Mouse (Mus musculus) retina, postnatal 1 day (tissue): ENCODE measurements around the gene Sdad1.
"Not testable (repeated sequence)": the region's sequence is repeated elsewhere in the genome, so short reads cannot be mapped to it uniquely, and the experiment has no call there.

Experiments used
- DNase-seq: peaks from one replicate; pipeline ENCODE4 v3.0.0-alpha.2; 2012

Sdad1 gene

DNA sequence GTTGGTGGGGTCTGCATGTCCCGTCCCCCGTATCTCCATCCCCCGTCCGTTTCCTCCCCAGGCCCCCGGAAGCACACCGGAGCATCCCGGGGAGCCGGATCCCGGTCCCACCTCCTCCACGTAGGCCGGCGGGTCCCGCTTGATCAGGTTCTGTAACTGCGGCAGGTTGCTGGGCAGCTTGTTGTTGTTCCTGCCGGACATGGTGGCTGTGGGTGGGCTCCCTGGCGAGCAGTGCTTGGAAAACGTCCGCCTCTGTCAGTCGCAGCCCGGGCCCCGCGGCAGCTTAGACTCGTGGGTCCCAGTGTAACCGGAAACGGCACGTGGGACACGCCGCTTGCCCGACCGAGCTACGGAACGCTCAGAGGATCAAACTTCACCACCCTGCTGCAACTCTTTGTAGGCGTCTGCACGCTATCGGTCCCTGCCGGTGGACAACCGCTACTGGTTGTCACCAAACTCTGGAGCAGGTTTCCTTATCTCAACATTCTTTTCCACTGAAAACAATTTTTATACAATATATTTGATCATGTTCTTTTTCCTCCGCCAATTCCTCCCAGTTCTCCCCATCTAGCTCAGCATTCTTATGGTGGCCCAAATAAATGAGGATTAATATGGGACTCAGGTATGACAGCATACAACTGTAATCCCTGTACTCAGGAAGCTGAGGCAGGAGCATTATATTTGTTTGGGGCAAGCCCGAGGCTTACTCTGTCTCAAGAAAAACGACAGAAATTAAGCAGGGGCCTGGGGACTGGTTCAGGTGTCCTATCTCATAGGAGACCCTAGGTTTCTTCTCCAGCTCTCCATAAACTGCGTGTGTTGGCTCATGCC is at the start of gene Sdad1:
Sdad1 (minus strand) TSS at position 799 of the 831 bp plus-strand sequence.
- DNase-seq: peak; percentile 97

DNA sequence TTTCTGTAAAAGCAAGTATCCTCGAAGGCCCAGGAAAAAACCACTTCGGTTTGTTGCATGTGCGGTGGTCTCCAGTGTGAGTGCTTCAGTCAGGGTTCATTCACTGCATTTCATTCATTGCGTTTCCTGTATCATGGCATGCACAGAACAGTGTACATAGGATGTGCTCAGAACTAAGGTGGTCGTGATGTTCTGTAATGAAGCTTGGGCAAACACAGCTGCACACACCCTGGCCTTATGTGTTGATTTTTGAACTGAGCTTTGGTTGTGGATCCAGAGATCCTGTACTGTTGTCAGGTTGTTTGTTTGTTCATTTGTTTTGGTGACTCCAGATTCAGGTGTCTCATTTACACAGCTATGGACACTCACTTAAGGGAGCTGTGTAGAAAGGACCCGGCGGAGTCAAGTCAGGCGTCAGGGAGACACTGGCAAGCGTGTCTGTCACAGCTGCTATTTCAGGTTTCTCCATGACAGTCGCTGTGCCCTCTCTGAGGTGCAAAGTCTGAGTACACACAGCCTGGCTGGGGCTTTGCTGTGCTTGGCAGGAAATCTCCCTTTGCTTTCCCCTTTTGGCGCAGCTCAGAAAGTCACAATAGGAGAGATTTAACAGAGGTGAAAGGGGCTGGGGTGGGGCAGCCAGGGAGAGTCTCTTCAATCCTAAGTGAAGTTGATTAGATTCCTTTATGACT is 48.6 kb upstream of the Sdad1 start:
- DNase-seq: no peak

DNA sequence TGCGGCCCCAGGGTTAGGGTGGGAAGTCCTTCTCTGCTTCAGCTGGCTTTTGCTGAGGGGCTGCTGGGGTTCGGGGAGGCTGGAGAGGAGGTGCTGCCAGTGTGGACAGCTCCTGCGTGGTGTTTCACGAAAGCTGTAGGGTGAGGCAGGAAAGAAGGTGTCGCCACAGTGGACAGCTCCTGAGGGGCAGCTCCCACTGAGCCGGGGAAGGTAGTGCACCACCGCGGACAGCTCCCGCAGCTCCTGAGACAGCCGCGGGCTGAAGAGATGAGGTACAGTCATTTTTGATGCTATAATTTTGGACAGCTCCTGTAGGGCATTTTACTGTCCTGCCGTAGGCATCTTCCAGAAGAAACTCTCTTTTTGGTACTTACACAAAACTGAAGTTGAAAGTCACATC is 47.8 kb upstream of the Sdad1 start:
- no peak for DNase-seq

DNA sequence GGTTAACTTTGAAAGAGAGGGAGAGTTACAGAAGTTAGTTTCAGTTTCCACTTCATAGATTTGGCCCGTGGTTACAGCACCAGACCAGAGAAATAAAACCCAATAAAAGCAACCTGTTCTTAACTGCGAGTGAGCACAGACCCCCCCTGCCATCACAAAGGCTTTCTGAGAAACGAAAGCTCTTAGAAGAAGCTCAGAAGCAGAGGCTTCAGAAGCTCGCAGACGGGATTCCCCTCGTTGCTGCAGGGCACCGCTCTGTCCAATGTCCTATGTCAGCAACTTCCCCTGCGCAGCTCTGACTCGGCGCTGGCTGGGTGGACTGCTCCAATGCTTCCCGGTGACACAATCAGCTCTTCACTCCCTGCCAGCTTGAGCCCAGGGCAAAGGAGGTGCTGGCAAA is 43.2 kb upstream of the Sdad1 start:
- DNase-seq: peak; percentile 24

DNA sequence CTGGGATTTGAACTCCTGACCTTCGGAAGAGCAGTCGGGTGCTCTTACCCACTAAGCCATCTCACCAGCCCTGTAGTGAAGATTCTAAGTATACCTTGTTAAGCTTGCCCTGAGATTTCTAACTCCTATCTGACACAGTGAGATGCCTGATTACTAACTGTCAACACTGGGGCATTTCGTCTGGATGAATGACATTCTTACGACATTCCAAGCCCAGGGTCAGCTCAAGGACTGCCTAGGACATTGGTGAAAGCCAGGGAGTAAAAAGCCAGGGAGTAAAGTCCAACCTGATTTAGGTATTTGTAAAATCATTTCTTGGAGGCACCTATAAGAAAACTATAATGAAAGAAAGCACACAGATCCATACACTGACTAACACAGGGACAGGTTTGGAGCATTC is 42.4 kb upstream of the Sdad1 start:
- not testable (repeated sequence) for DNase-seq

DNA sequence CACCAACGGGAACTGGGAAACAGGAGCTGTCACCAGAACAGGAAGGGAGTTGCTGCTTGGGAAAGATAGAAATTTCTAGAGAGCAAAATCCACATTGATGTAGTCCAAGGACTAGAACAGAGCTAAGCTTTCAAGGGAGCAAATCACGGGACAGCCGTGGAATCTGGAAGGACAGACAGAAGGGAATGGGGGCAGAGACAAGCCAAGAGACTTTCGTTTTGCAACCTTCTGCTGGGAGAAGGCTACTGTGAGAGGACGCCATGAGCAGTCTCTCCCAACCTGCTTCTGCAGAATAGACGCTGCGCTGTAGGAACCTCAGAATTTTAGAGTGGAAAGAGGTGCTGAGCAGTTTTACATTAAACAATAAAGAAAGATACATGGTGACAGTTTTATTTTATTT is 39.5 kb upstream of the Sdad1 start:
- no peak for DNase-seq

DNA sequence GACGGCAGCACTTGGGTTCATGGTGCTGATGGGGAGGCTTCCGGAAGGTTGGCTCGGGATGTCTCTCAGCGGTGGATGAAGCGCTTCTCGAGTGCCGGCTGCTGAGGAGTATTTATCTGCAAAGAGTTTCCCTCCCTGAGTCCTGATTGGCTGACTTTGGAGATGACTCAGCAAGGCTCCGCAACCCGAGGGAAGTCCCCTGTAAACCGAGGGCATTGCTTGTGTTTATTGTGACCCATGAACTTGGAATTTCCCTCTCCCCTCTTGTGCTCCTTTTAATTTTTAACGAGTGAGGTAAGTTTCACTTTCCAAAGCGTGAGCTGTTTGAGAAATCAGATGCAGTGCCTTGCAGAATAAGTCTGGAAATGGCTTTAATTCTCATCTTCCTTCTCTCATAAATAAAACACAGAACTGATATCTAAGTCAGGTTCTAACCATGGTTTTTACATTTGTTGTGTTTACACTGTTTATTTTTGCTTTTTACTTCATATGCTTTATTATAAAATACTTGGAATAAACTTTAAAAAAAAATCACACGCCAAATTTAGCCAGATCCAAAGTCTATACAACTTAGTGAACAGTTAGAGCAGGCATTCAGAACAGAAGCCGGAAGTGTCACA is 38.6 kb upstream of the Sdad1 start, which contains the start of gene Cxcl10:
Cxcl10 (minus strand) TSS at position 96 of the 620 bp plus-strand sequence.
- peak; percentile 74 for DNase-seq

DNA sequence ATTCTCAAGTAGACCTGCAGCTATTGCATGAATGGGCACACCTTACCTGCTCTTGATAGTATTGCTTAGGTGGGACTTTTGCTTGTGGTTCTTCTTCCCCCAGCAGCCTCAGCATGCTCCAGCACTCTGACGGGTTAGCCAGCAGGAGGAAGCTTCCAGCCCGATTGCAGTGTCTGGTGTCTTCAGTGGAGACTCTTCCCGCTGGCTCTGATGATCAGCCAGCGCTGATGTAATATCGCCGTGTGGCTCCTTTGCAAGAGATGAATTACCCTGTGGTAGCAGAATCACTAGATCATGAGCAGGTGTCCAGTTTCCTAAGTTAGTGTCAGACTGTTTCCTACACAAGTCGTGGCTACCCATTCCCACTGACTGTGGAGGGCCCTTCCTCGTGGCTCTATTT is 34.7 kb upstream of the Sdad1 start:
- DNase-seq: no peak

DNA sequence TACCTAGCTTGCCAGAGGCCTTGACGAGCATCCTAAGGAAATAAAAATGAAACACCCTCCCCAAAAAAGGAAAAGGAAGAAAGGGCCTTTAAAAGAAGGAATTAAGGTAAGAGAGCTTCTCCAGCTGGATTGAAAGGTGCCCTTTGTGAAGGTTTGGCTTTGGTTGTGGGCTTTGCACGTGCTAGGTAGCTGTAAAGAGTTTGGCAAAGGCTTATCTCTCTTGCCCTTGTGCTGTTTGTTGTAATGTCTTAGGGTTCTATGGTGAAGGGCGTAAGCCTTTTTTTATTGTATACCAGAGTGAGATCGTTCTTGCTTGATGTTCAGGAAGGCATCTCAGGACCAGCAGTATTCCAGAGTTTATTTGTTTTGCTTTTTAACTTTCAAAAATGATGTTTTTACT is 30.3 kb upstream of the Sdad1 start:
- DNase-seq: no peak

DNA sequence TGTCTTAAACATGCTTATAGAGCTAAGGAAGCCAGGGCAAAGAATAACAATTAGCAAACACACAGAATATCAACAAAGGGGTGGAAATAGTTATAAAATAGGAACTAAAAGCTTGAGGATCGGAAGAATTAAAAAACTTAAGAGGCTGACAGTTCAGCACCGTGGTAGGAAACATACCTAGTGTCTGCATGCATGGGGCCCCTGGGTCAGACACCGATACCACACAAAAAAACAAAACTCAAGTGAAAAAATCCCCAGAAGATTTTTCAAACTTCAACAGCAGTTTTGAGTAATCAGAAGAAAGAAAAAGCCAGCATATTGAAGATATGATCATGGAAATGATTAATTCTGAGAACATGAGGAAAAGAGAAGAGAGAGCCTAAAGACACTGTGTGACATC is 26.5 kb upstream of the Sdad1 start:
- DNase-seq: no peak

DNA sequence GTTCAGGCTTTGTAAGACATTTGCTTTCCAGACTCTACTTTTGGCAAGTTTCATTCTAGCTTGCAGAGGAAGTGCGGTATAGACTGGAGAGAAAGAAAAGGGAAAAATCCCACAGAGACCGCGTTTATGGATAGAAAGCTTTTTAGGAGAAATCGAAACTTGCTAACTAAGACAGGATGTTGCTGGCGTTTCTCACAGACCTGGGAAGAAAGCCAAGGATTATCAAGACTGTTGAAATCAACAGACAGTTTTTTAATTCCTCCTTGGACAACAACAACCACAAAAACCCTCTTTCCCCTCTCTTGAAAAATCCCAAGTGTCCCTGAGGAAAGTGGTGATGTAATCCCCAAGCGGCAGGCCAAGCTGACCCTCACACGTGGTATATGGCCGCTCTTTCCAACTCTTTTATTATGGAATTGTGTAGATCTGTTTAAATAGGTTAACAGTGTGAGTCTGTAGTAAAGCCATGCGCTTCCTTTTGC is 22.1 kb upstream of the Sdad1 start:
- DNase-seq: no peak

DNA sequence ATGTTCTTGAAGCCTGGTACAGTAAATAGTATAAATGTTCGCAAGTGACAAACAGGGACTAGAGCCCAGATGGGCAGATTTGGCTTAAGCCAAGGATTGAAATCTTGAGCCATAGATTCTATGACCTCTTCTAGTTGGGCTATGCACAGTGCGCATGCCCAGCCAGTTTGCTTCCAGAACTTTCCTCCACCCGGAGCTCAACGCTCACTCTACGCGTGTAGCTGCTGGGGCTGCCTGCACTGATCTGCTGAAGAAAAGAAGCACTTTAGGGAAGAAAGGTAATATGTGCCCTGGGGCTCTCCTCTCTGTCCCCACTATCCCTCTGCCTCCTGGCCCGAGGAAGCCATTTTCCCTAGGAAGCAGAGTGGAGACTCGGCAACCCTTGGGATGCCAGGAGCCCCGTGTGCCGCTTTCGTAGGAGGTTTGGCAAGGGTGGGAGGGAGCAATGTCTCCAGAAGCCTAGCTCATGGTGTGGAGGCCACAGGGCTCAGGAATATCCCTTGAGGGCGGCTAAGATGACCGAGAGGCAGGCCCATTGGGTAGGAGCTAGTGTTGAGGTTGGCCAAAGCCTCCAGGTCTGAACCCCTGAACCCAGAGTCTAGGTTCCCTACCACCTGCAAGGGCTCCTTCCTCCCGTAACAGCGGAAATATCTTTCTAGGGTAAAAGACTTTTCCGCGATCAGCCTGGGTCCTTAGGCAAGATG is 21.5 kb upstream of the Sdad1 start, which contains the start of gene Art3:
Art3 (plus strand) TSS at position 193 of the 704 bp plus-strand sequence.
- no peak for DNase-seq

DNA sequence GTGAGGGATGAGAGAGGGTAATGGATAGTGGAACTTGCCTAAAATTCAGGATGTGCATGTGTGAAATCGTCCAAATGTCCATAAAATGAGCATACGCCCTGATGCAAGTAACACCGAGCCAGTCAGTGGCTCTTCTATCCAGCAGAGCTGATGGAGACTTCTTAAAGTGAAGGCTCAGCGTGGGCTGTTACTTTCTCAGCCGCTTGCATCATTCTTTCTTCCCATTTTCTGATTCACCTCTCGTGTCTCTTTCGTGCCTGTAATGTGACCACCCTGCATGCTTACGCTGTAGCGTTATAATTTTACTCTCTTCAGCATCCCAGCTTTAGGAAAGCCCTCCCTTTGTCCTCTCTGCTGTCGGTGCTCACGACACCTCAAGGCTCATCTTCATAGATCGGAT is 20.8 kb upstream of the Sdad1 start:
- no peak for DNase-seq

DNA sequence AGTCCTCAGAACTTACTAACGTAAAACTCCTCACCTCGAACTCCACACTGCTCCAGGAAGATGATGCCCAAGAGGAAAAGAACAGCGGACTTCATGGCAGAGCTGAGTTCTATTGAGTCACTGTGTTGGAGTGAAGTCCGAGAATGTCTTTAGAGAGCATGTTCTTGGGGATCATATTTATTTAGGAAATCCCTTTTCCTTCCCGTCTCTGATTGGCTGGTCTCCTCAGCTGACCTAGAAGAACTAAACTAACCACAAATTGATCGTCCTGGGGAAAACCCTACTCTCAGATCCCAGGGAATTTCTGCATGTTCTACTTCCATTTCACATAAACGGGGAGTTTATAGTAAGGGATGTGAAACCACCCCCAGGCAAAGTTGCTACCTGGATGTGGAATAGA is 17.6 kb upstream of the Sdad1 start, which contains the start of gene Cxcl9:
Cxcl9 (minus strand) TSS at position 151 of the 400 bp plus-strand sequence.
- no peak for DNase-seq

DNA sequence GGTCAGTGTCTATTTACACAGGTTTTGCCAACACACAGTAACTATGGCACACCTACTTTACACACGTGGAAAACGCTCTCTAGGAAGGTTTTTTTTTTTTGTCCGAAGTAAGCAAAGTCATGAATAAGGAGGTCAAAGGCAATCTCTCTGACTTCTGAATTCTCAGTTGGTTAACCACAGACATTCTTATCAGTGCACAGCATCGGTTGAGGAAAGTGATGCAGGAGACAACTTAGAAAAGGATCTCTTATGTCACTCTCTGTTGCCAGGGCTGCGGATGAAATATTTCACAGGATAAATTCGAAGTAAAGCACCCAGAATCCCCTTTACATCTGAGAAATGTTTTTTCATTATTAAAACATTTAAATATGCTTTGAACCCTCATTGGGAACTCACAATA is 17.1 kb upstream of the Sdad1 start:
- DNase-seq: no peak

DNA sequence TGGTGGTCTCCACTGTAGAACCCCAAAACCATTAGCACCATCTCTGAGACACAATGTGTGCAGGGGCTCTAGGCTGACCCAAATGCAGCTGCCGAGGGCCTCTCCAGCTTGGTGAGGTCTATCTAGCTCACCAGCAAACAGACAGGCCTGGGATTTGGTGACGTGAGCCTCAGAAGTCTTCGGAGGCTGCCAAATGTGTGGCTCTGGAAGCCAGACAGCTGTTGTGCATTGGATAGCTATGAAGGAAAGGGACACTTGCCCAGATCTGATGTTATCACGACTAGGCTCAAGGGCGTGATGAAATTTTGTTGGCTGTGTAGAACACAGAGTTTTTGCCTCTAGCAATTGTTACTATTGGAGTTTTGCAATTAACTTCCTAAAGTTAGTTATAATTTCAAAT is 13.0 kb upstream of the Sdad1 start:
- DNase-seq: no peak

DNA sequence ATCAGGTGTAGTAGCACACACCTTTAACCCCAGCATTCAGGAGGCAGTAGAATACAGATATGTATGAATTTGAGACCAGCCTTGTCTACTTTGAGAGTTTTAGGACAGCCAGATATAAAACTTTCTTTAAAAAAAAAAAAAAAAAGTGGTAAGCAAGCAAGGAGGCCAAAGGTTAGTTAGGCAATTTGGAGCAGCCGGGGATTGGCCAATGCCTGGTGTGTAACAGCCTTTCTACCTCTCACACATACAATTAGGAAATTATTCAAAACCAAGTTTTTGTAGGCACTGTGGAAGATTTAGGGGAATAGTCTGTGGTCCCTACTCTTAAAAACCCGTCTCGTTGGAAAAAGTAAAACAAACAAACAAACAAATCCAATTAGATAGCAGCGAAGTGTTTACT is 12.3 kb upstream of the Sdad1 start:
- no peak for DNase-seq

DNA sequence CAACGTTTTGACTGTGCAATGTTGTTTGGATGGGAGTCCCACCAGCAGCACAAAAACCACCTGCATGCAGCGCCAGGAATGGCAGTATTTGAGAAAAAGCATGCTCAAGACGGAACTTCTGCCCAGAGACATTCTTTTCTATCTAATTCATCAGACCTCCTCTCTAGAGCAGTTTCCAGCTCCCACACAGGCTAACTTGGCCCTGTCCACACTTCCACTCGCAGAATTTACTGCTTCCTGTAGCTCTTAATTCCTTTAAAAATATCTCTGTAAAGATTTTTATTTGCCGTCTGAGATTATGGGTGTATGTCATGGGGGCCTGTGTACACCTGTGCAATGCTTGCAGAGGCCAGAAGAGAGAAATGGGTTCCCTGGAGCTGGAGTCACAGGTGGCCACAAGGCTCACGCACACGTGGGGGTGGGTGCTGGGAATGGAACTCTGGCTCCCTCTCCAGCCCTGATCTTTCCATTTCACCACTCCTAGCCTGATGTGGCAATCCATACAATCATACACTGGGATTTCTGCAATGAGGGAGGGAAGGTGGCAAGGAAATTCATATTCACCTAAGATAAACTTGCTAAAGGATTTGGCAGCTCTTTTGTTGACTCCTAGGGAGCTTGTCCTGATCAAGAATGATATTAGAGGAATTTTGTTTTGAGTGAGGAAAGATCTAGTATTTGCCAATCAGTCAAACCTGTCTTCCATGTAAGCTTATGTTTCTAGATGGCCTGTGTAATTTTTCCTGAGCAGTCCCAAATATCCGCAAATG is 11.5 kb upstream of the Sdad1 start:
- DNase-seq: no peak

DNA sequence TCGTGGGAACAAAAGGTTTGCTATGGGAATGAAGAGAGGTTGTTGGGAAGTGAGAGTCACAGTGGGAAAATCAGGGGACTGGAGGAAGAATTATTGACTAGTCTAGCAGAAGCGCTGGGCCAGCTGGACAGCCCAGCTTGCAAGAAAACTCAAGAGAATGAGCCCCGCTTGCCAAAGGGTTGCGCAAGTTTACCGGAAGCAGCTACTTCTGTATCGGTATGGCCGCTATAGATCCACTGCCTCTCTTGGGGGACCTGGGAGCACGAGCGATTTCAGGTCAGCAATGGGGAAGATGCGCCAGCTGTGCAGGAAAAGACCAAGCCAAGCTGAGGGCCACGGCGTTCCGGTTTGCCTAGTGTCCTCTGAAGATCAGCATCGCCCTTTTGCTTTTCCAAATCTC is 8.3 kb upstream of the Sdad1 start:
- no peak for DNase-seq

DNA sequence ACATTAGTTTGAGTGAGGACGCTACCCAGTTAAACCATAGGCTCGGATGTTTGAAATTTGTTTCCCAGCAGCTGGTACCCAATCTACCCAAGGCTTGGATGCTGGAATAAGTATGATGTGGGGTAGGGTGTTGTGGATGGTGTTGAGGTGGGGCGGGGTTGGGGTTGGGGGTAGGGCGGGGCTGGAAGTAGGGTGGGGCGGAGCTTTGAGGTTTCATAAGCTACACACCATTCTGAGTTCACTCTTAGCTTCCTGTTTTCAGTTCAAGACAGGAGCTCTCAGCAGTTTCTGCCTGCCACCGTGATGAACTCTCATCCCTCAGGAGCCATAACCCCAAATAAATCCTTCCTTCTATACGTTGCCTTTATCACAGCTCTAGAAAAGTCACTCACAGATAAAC is 7.8 kb upstream of the Sdad1 start:
- no peak for DNase-seq

DNA sequence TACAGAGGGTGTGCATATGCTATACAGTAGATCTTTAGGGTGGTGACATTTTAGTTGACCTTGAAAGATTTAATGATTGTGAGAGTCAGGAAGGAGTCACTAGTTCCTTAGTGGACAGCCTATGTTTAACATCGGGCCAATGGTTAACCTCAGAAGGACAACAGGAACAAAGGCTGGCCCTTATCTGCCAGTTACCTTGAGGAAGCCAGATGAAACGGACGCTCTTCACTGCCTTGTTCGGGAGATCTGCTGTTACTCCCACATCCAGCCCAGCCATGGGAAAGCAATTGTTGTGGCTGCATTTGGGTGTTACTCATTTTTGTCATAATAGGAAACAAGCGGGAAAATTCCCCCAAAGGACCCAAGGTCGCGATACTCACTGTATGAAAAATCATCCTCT is 3.5 kb upstream of the Sdad1 start:
- DNase-seq: no peak

DNA sequence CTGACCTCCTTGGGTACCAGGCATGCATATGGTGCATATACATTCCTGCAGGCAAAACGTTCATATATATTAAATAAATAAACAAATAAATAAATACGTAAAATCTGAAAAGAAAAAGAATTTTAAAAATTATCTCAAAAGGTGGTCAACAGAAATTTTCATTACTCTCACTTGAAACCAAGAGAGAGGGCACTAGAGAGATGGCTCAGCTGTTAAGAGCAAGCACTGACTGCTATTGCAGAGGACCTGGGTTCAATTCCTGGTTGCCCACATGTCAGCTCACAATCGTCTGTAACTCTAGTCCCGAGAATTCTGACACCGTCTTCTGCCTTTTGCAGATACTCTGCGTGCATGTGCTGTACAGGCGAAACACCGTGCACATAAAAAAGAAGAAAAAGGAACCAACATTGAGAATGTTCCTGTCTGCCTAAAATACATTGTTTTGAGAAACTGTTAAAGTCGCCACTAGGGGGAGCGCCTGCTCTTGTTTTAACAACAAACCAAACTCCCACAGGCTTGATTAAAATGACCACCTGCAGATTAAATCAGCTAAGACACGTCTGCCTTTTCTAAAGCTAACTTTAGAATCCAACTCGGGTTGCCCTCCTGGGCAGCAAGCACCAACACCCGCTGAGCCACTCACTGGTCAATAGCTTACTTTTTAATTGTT is 1.9 kb upstream of the Sdad1 start:
- DNase-seq: peak; percentile 90
